Mouse (Mus musculus) gastrocnemius, postnatal 4 days (tissue): ENCODE data around the gene Gm16506. TPM values are rescaled to one million over a fixed set of nuclear protein-coding genes. Genes with fewer than 3 reads are reported as not detected.
"Not testable (repeated sequence)": the region's sequence is repeated elsewhere in the genome, so short reads cannot be mapped to it uniquely, and the experiment has no call there.

ENCODE experiments used
- DNase-seq, 2 experiments: peaks; one replicate each; pipeline ENCODE4 v3.0.0; 2021 to 2022; ENCODE audit warnings: low spot score in 2 of 2, mixed read lengths in 2 of 2
- long read RNA-seq, 2 experiments: library from polyadenylated mRNA; stranded (forward); transcript quantifications; one replicate each; pipeline ENCODE4 v2.0.0; 2021
- total RNA-seq, 2 experiments: library from RNA; stranded (reverse); gene quantifications; 2 replicates each; pipeline ENCODE4 v1.2.3; 2021

Gene Gm16506
- total RNA-seq = not detected
- long read RNA-seq, experiment 1 = 0 reads
- long read RNA-seq, experiment 2 = 0 reads

DNA sequence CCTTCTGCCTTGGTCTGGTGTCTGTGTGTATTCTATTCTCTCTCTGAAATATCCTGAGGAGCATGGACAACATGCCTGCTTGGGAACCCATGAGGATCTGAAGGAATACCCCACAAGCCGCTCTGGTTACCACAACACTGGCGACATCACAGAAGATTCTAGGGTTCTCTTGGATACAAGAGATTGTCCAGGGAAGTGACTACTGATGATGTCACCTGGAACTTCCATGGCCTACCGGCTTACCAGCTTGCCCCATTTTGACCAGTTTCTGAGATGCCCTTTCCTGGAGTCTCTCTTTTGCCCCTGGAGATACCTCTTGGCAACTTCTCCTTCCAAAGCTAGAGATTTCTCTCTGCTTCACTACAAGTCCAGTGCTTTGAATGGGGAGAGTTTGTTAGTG, at the start of gene Gm16506:
Gene Gm16506, minus strand, starts transcription at position 101 of the 400 bp plus-strand sequence.
- not testable (repeated sequence) for DNase-seq

DNA sequence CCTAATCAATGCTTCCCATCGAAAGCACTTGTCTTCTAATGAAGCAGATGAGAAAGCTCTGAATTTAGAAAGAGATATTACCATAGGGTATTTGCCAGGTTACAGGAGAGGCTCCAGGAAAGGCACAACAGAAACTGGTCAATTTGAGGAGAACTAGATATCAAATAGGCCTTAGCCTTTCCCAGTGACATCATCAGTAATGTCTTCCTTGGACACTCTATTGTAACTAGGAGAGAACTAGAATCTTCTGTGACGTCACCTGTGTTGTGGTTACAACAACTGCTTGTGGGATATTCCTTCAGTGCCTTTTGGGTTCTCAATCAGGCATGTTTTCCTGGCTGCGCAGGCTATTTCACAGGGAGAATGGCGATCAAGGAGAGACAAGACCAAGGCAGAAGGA, 20.3 kb upstream of the Gm16506 start, which contains the start of gene Gm6526:
Gene Gm6526, plus strand, starts transcription at position 301 of the 400 bp plus-strand sequence.
- not testable (repeated sequence) for DNase-seq

GRCm38 (mm10) chr14:43697621-43698020, 29.7 kb downstream of the Gm16506 start, which contains the start of gene Gm7324:
Gene Gm7324, plus strand, starts transcription at chr14:43697828.
- not testable (repeated sequence) for DNase-seq

DNA sequence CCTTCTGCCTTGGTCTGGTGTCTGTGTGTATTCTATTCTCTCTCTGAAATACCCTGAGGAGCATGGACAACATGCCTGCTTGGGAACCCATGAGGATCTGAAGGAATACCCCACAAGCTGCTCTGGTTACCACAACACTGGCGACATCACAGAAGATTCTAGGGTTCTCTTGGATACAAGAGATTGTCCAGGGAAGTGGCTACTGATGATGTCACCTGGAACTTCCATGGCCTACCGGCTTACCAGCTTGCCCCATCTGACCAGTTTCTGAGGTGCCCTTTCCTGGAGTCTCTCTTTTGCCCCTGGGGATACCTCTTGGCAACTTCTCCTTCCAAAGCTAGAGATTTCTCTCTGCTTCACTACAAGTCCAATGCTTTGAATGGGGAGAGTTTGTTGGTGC, 50.2 kb downstream of the Gm16506 start, which contains the start of gene Gm8165:
Gene Gm8165, minus strand, starts transcription at position 101 of the 400 bp plus-strand sequence.
- not testable (repeated sequence) for DNase-seq

Other genes starting within 250 kb of the Gm16506 start
- gene Gm5799, start 183.9 kb downstream of the Gm16506 start, total RNA-seq = not detected
- gene Gm17654, start 148.3 kb downstream of the Gm16506 start, total RNA-seq = not detected
- gene Gm10375, start 119.5 kb downstream of the Gm16506 start, total RNA-seq = not detected
- not detected for gene Gm8165, start 50.3 kb downstream of the Gm16506 start, total RNA-seq
- gene Gm7324, start 29.7 kb downstream of the Gm16506 start, total RNA-seq = 1 to 10 TPM in 1 of 2 experiments, under 1 TPM in 1; 0.98 to 1.2 TPM
- not detected for gene Gm6526, start 20.4 kb upstream of the Gm16506 start, total RNA-seq
- gene Gm8180, start 57.3 kb upstream of the Gm16506 start, total RNA-seq = not detected
- gene Ear1, start 148.0 kb upstream of the Gm16506 start, total RNA-seq = not detected
- gene Ear10, start 196.1 kb upstream of the Gm16506 start, total RNA-seq = not detected
- under 1 TPM; 0.12 to 0.44 TPM for gene Gm8113, start 197.9 kb upstream of the Gm16506 start, total RNA-seq
- gene Ang5, start 229.6 kb upstream of the Gm16506 start, total RNA-seq = not detected